Mouse (Mus musculus) neural tube, embryonic 14.5 days (tissue): Measurements from ENCODE around the gene Psen2. TPM values are rescaled to one million over a fixed set of nuclear protein-coding genes. Genes with fewer than 3 reads are reported as not detected.

Experiments used
- ATAC-seq: fragments of 200-750 bp; cut with Nextera tagmentation; 2 replicates; pipeline ENCODE4 v1.8.0; 2017; ENCODE audit warnings: low read depth, mild to moderate bottlenecking, moderate TSS enrichment, moderate library complexity
- H3K27ac ChIP-seq: fragments of 300-500 bp; sonication (generic); 2 replicates; pipeline ENCODE4 v1.5.1; 2014; ENCODE audit warnings: low read depth, mild to moderate bottlenecking, control low read depth, low read length, moderate library complexity, mixed read lengths
- H3K27me3 ChIP-seq: fragments of 300-500 bp; sonication (generic); 2 replicates; pipeline ENCODE4 v1.6.1; 2014; ENCODE audit warnings: low read length; ENCODE audit not compliant: control insufficient read depth, insufficient read depth
- H3K36me3 ChIP-seq: fragments of 300-500 bp; sonication (generic); 2 replicates; pipeline ENCODE4 v1.6.1; 2014; ENCODE audit warnings: low read length, mixed read lengths; ENCODE audit not compliant: control insufficient read depth, insufficient read depth
- H3K4me1 ChIP-seq: fragments of 300-500 bp; sonication (generic); 2 replicates; pipeline ENCODE4 v1.6.1; 2014; ENCODE audit warnings: low read length; ENCODE audit not compliant: control insufficient read depth, insufficient read depth
- H3K4me2 ChIP-seq: fragments of 300-500 bp; sonication (generic); 2 replicates; pipeline ENCODE4 v1.6.1; 2014; ENCODE audit warnings: mild to moderate bottlenecking, low read depth, low read length, control low read depth
- H3K4me3 ChIP-seq: fragments of 300-500 bp; sonication (generic); 2 replicates; pipeline ENCODE4 v1.5.1; 2014; ENCODE audit warnings: low read depth, low read length, control low read depth, mixed read lengths
- H3K9ac ChIP-seq: fragments of 300-500 bp; sonication (generic); replicated peaks from 2 replicates; pipeline ENCODE4 v1.6.1; 2014; ENCODE audit warnings: low read depth, mild to moderate bottlenecking, control low read depth, low read length, mixed read lengths
- H3K9me3 ChIP-seq: fragments of 300-500 bp; sonication (generic); 2 replicates; pipeline ENCODE4 v1.6.1; 2016; ENCODE audit warnings: low read length; ENCODE audit not compliant: control insufficient read depth
- WGBS: fragments of 180-500 bp; shearing (Covaris S2); extraction: QIAGEN DNeasy Blood & Tissue Kit; methylation state at CpG from one replicate; pipeline ENCODE4 v1.1.7; 2014; 5-methylcytosine and 5-hydroxymethylcytosine counted together
- polyA plus RNA-seq: library from polyadenylated mRNA; unstranded; fragments of >200 nt; fragmentation: Nextera tagmentation; extraction: Ambion mirVana; gene quantifications from 2 replicates; pipeline ENCODE4 v1.2.1, GENCODE M21; 2014

Gene Psen2
- polyA plus RNA-seq, 1 experiment from 2014 or later: 16.3 TPM

- Histone ChIP-seq H3K9ac (no peak overlapping the region), H3K4me3 (no peak overlapping the region), H3K27me3 (no peaks in the 10 kb centered on the region), H3K4me2 (no peak overlapping the region), H3K4me1 (peaks cover 5% of the 10 kb centered on the region; the same call in 1 of the 2 replicates), H3K9me3 (no peaks in the 10 kb centered on the region), H3K27ac (no peak overlapping the region), H3K36me3 (no peaks in the 10 kb centered on the region)
- no peak for ATAC-seq
- WGBS: 92% methylated on average over 7 of the region's 7 CpGs
Measured at GRCm38 (mm10) chr1:180247901-180248300, 15.3 kb downstream of the Psen2 start.

GRCm38 (mm10) chr1:180245741-180246507 lies 17.3 kb downstream of the Psen2 start:
- whole genome bisulfite sequencing: 89% methylated on average over 13 of the region's 13 CpGs
- no peak for ATAC-seq
- H3K9me3 ChIP-seq: no peaks in the 10 kb centered on the region

GRCm38 (mm10) chr1:180231729-180232128 lies 31.5 kb downstream of the Psen2 start:
- H3K4me3 ChIP-seq: no peak overlapping the region
- WGBS: 41% methylated on average over 3 of the region's 3 CpGs
- H3K4me1 ChIP-seq: no peaks in the 10 kb centered on the region
- ATAC-seq: no peak
- H3K4me2 ChIP-seq: no peak overlapping the region
- no peak overlapping the region for H3K9ac ChIP-seq
- no peaks in the 10 kb centered on the region for H3K27me3 ChIP-seq
- no peaks in the 10 kb centered on the region for H3K9me3 ChIP-seq
- H3K27ac ChIP-seq: no peak overlapping the region
- H3K36me3 ChIP-seq: no peaks in the 10 kb centered on the region

More at GRCm38 (mm10) chr1:180245741-180246507, 17.3 kb downstream of the Psen2 start:
- H3K27ac ChIP-seq: no peak overlapping the region
- H3K36me3 ChIP-seq: no peaks in the 10 kb centered on the region
- peaks cover 5% of the 10 kb centered on the region; the same call in 1 of the 2 replicates for H3K4me1 ChIP-seq
- no peaks in the 10 kb centered on the region for H3K27me3 ChIP-seq
- H3K9ac ChIP-seq: no peak overlapping the region
- H3K4me3 ChIP-seq: no peak overlapping the region
- no peak overlapping the region for H3K4me2 ChIP-seq

- H3K36me3 ChIP-seq: no peaks in the 10 kb centered on the region
Measured at GRCm38 (mm10) chr1:180230580-180230979, 32.7 kb downstream of the Psen2 start.

GRCm38 (mm10) chr1:180229906-180230305 lies 33.3 kb downstream of the Psen2 start:
- H3K4me1 ChIP-seq: peaks cover 5% of the 10 kb centered on the region; the same call in 1 of the 2 replicates
- H3K36me3 ChIP-seq: no peaks in the 10 kb centered on the region
- no peaks in the 10 kb centered on the region for H3K9me3 ChIP-seq
- no peak overlapping the region for H3K4me2 ChIP-seq
- no peak for ATAC-seq
- H3K4me3 ChIP-seq: no peak overlapping the region
- no peak overlapping the region for H3K9ac ChIP-seq
- H3K27ac ChIP-seq: no peak overlapping the region
- no peaks in the 10 kb centered on the region for H3K27me3 ChIP-seq
- WGBS: 92% methylated on average over 7 of the region's 7 CpGs

More at GRCm38 (mm10) chr1:180230580-180230979, 32.7 kb downstream of the Psen2 start:
- no peaks in the 10 kb centered on the region for H3K27me3 ChIP-seq
- no peak overlapping the region for H3K9ac ChIP-seq
- no peaks in the 10 kb centered on the region for H3K9me3 ChIP-seq
- ATAC-seq: no peak
- 27% methylated on average over 2 of the region's 2 CpGs for WGBS
- H3K4me3 ChIP-seq: no peak overlapping the region
- H3K4me2 ChIP-seq: no peak overlapping the region
- no peak overlapping the region for H3K27ac ChIP-seq
- peaks cover 5% of the 10 kb centered on the region; the same call in 1 of the 2 replicates for H3K4me1 ChIP-seq

GRCm38 (mm10) chr1:180228854-180229253 lies 34.4 kb downstream of the Psen2 start:
- 88% methylated on average over 12 of the region's 12 CpGs for WGBS

GRCm38 (mm10) chr1:180226766-180227165 lies 36.5 kb downstream of the Psen2 start:
- Histone ChIP-seq H3K27ac (peak overlapping the region; percentile 48; the same call in 1 of the 2 replicates), H3K4me1 (peaks cover 5% of the 10 kb centered on the region; the same call in 1 of the 2 replicates), H3K36me3 (no peaks in the 10 kb centered on the region), H3K4me2 (peak overlapping the region; percentile 84), H3K4me3 (no peak overlapping the region), H3K9me3 (no peaks in the 10 kb centered on the region), H3K27me3 (no peaks in the 10 kb centered on the region), H3K9ac (no peak overlapping the region)
- WGBS: 67% methylated on average over 3 of the region's 3 CpGs
- ATAC-seq: no peak

More at GRCm38 (mm10) chr1:180228854-180229253, 34.4 kb downstream of the Psen2 start:
- Histone ChIP-seq H3K36me3 (no peaks in the 10 kb centered on the region), H3K4me1 (peaks cover 5% of the 10 kb centered on the region; the same call in 1 of the 2 replicates), H3K9me3 (no peaks in the 10 kb centered on the region), H3K27me3 (no peaks in the 10 kb centered on the region), H3K27ac (no peak overlapping the region), H3K4me3 (no peak overlapping the region), H3K4me2 (no peak overlapping the region), H3K9ac (no peak overlapping the region)
- no peak for ATAC-seq

GRCm38 (mm10) chr1:180226221-180226713 lies 37.0 kb downstream of the Psen2 start:
- peak; percentile 79; the same call in 1 of the 2 replicates for ATAC-seq
- 12% methylated on average over 12 of the region's 12 CpGs for WGBS

More at GRCm38 (mm10) chr1:180226221-180226713, 37.0 kb downstream of the Psen2 start:
- H3K27me3 ChIP-seq: no peaks in the 10 kb centered on the region
- H3K4me3 ChIP-seq: peak overlapping the region; percentile 34
- H3K27ac ChIP-seq: peak overlapping the region; percentile 48
- H3K9me3 ChIP-seq: no peaks in the 10 kb centered on the region
- H3K36me3 ChIP-seq: no peaks in the 10 kb centered on the region
- H3K4me2 ChIP-seq: peak overlapping the region; percentile 84
- H3K4me1 ChIP-seq: peaks cover 5% of the 10 kb centered on the region; the same call in 1 of the 2 replicates
- peak overlapping the region; percentile 18 for H3K9ac ChIP-seq
